ENCODE assay signal across 8 mouse cellular contexts in the genomic region with DNA sequence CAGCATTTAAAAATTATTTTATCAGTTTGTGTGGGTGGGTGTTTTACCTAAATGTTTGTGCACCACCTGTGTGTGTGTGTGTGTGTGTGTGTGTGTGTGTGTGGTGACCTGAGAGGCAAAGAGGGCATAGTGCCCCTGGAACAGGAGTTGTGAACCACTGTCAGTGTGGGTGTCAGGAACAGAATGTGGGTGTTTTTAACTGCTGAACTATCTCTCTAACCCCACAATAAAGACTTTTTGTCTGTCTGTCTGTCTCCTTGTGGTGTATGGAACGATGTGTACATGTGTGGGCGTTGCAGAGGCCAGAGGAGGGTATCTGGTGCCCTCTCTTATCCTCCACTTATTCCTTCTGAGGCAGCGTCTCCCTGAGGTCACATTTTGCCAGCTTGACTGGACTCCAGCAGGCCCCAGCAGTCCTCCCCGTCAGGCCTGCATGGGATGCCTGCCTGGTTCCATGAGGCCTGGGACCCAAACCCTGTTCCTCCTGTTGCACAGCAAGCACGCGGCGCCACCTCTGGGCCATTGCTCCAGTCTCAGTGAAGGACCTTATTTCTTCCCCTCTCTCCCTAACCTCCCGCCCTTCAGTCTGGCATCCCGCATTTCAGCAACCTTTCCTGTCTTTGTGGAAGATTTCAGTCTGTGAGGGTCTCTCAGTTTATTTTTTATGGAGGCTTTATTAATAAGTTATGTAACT. TPM values are rescaled to one million over a fixed set of nuclear protein-coding genes. Genes with fewer than 3 reads are reported as not detected.
A peak's percentile ranks its signal among the peaks of the same experiment; 100 is the strongest.
DNase-seq lines count a peak whose midpoint lies in the region; ATAC-seq and TF ChIP-seq lines count a peak whose summit lies in the region.

No protein-coding gene starts in this region.

- no peak for ATAC-seq in kidney, embryonic 15.5 days (replicated peaks; ENCODE audit: low FRiP score)
- no peak for ATAC-seq in embryonic facial prominence, embryonic 13.5 days (ENCODE audit: insufficient number of reproducible peaks, insufficient read depth, low FRiP score, low TSS enrichment, low read depth)
- ATAC-seq in hindbrain, embryonic 12.5 days (ENCODE audit: low FRiP score) = no peak

- peak; percentile 42 to 56 for DNase-seq in kidney, postnatal 25 days
- peak; percentile 47 for DNase-seq in MN1 (ENCODE audit: low spot score)
- peak; percentile 51 to 74 for DNase-seq in spleen, postnatal 4 days (ENCODE audit: low spot score in 2 of 2)
- DNase-seq in cerebellum, adult 2 months = no peak
- no peak for DNase-seq in ovary, adult 18-20 months (ENCODE audit: low spot score)

- WGBS in kidney, embryonic 15.5 days = 51% methylated on average over 9 of the region's 9 CpGs
- 41% methylated on average over 9 of the region's 9 CpGs for WGBS in embryonic facial prominence, embryonic 13.5 days
- WGBS in cerebellum, adult 2 months = 42% methylated on average over 9 of the region's 9 CpGs
- 44% methylated on average over 9 of the region's 9 CpGs for WGBS in hindbrain, embryonic 12.5 days

- no peaks in the 10 kb centered on the region for H3K9me3 ChIP-seq in kidney, embryonic 15.5 days (replicated peaks)
- peaks cover 4% of the 10 kb centered on the region; the same call in 1 of the 2 replicates for H3K9me3 ChIP-seq in embryonic facial prominence, embryonic 13.5 days
- no peaks in the 10 kb centered on the region; the same call in none of the 2 replicates for H3K9me3 ChIP-seq in hindbrain, embryonic 12.5 days (replicated peaks)

- H3K4me2 ChIP-seq in kidney, embryonic 15.5 days = no peak overlapping the region
- H3K4me2 ChIP-seq in embryonic facial prominence, embryonic 13.5 days = no peak overlapping the region
- no peak overlapping the region for H3K4me2 ChIP-seq in hindbrain, embryonic 12.5 days (replicated peaks)

- no peaks in the 10 kb centered on the region for H3K36me3 ChIP-seq in kidney, embryonic 15.5 days
- no peaks in the 10 kb centered on the region for H3K36me3 ChIP-seq in embryonic facial prominence, embryonic 13.5 days
- H3K36me3 ChIP-seq in hindbrain, embryonic 12.5 days = no peaks in the 10 kb centered on the region

- TF ChIP-seq CTCF in cerebellum, adult 2 months (IDR thresholded peaks at IDR 0.05; ENCODE audit: borderline replicate concordance, insufficient read depth, low read depth, low read length) = no peak

- no peak overlapping the region for H3K9ac ChIP-seq in kidney, embryonic 15.5 days
- peak overlapping the region; percentile 6; the same call in 1 of the 2 replicates for H3K9ac ChIP-seq in embryonic facial prominence, embryonic 13.5 days
- H3K9ac ChIP-seq in hindbrain, embryonic 12.5 days = no peak overlapping the region

- H3K4me1 ChIP-seq in kidney, embryonic 15.5 days = no peaks in the 10 kb centered on the region
- no peaks in the 10 kb centered on the region for H3K4me1 ChIP-seq in embryonic facial prominence, embryonic 13.5 days
- H3K4me1 ChIP-seq in cerebellum, adult 2 months (ENCODE audit: control insufficient read depth, insufficient read depth, low read length) = no peaks in the 10 kb centered on the region
- H3K4me1 ChIP-seq in hindbrain, embryonic 12.5 days = no peaks in the 10 kb centered on the region

- no peak overlapping the region for H3K4me3 ChIP-seq in kidney, embryonic 15.5 days (replicated peaks)
- H3K4me3 ChIP-seq in embryonic facial prominence, embryonic 13.5 days = no peak overlapping the region
- no peak overlapping the region for H3K4me3 ChIP-seq in cerebellum, adult 2 months (replicated peaks; ENCODE audit: insufficient read depth, low read depth, low read length)
- H3K4me3 ChIP-seq in hindbrain, embryonic 12.5 days = no peak overlapping the region

- no peak overlapping the region for H3K27ac ChIP-seq in kidney, embryonic 15.5 days
- no peak overlapping the region for H3K27ac ChIP-seq in embryonic facial prominence, embryonic 13.5 days
- no peak overlapping the region for H3K27ac ChIP-seq in cerebellum, adult 2 months (ENCODE audit: insufficient read depth, low read length)
- H3K27ac ChIP-seq in hindbrain, embryonic 12.5 days = no peak overlapping the region

- TF ChIP-seq POLR2A in cerebellum, adult 2 months (IDR thresholded peaks at IDR 0.05; ENCODE audit: borderline replicate concordance, insufficient read depth, low read length) = no peak

- H3K27me3 ChIP-seq in kidney, embryonic 15.5 days = 0 out of 2 replicates have a peak, but pooled peaks cover 6% of the 10 kb centered on the region
- no peaks in the 10 kb centered on the region for H3K27me3 ChIP-seq in embryonic facial prominence, embryonic 13.5 days
- no peaks in the 10 kb centered on the region; the same call in 1 of the 2 replicates for H3K27me3 ChIP-seq in cerebellum, adult 2 months (ENCODE audit: control insufficient read depth, insufficient read depth, low read length)
- H3K27me3 ChIP-seq in hindbrain, embryonic 12.5 days = peaks cover 8% of the 10 kb centered on the region; the same call in 1 of the 2 replicates

RNA-seq across cellular contexts. Expression of gene H2-DMb1, which starts 11.5 kb away (rescaled TPM):
- 4.9 and 6.0 TPM in 2 replicates for polyA plus RNA-seq in kidney, embryonic 15.5 days (2015; fragmentation: Nextera tagmentation; extraction: Ambion mirVana)
- 2.0 and 2.6 TPM in 2 replicates for polyA plus RNA-seq in embryonic facial prominence, embryonic 13.5 days (2015; fragmentation: Nextera tagmentation; extraction: Ambion mirVana)
- polyA plus RNA-seq in cerebellum, adult 2 months (2012; rRNA removed) = 1.8 and 3.0 TPM in 2 replicates
- 1.4 and 2.1 TPM in 2 replicates for polyA plus RNA-seq in hindbrain, embryonic 12.5 days (2016; fragmentation: Nextera tagmentation; extraction: Ambion mirVana)

RNA-seq across cellular contexts. Expression of gene H2-DMb2, which starts 21.2 kb away (rescaled TPM):
- polyA plus RNA-seq in kidney, embryonic 15.5 days (2015; fragmentation: Nextera tagmentation; extraction: Ambion mirVana) = 22.6 and 25.3 TPM in 2 replicates
- polyA plus RNA-seq in embryonic facial prominence, embryonic 13.5 days (2015; fragmentation: Nextera tagmentation; extraction: Ambion mirVana) = 0.67 and 1.1 TPM in 2 replicates
- 0.35 and 0.52 TPM in 2 replicates for polyA plus RNA-seq in cerebellum, adult 2 months (2012; rRNA removed)
- polyA plus RNA-seq in hindbrain, embryonic 12.5 days (2016; fragmentation: Nextera tagmentation; extraction: Ambion mirVana) = 0.21 TPM in 1 of 2 replicates, not detected in the other

RNA-seq across cellular contexts. Expression of gene Tap1, which starts 23.0 kb away (rescaled TPM):
- 3.5 and 3.8 TPM in 2 replicates for polyA plus RNA-seq in kidney, embryonic 15.5 days (2015; fragmentation: Nextera tagmentation; extraction: Ambion mirVana)
- 8.4 and 9.5 TPM in 2 replicates for polyA plus RNA-seq in embryonic facial prominence, embryonic 13.5 days (2015; fragmentation: Nextera tagmentation; extraction: Ambion mirVana)
- polyA plus RNA-seq in cerebellum, adult 2 months (2012; rRNA removed) = 2.6 and 2.7 TPM in 2 replicates
- polyA plus RNA-seq in hindbrain, embryonic 12.5 days (2016; fragmentation: Nextera tagmentation; extraction: Ambion mirVana) = 1.8 and 2.2 TPM in 2 replicates

RNA-seq across cellular contexts. Expression of gene Psmb9, which starts 23.2 kb away (rescaled TPM):
- polyA plus RNA-seq in kidney, embryonic 15.5 days (2015; fragmentation: Nextera tagmentation; extraction: Ambion mirVana) = 3.0 and 3.2 TPM in 2 replicates
- 2.3 and 3.8 TPM in 2 replicates for polyA plus RNA-seq in embryonic facial prominence, embryonic 13.5 days (2015; fragmentation: Nextera tagmentation; extraction: Ambion mirVana)
- polyA plus RNA-seq in cerebellum, adult 2 months (2012; rRNA removed) = 2.2 and 2.7 TPM in 2 replicates
- polyA plus RNA-seq in hindbrain, embryonic 12.5 days (2016; fragmentation: Nextera tagmentation; extraction: Ambion mirVana) = 1.0 TPM in 2 replicates

RNA-seq across cellular contexts. Expression of gene Psmb8, which starts 33.2 kb away (rescaled TPM):
- 6.0 and 7.1 TPM in 2 replicates for polyA plus RNA-seq in kidney, embryonic 15.5 days (2015; fragmentation: Nextera tagmentation; extraction: Ambion mirVana)
- 4.3 and 5.7 TPM in 2 replicates for polyA plus RNA-seq in embryonic facial prominence, embryonic 13.5 days (2015; fragmentation: Nextera tagmentation; extraction: Ambion mirVana)
- 5.8 and 7.3 TPM in 2 replicates for polyA plus RNA-seq in cerebellum, adult 2 months (2012; rRNA removed)
- polyA plus RNA-seq in hindbrain, embryonic 12.5 days (2016; fragmentation: Nextera tagmentation; extraction: Ambion mirVana) = 1.8 and 2.9 TPM in 2 replicates

Comparison
In these comparisons a context has a peak if more than half of its experiments do, and no peak if none do; other contexts are left out.
1. DNase-seq: peak in kidney, postnatal 25 days (2 of 2), MN1 (single experiment) and spleen, postnatal 4 days (2 of 2); none in cerebellum, adult 2 months (0 of 2) and ovary, adult 18-20 months (single experiment).
2. RNA of gene H2-DMb2, which starts 21.2 kb away (polyA plus RNA-seq): 22.6 to 25.3 TPM in kidney, embryonic 15.5 days; 0.67 to 1.1 TPM in embryonic facial prominence, embryonic 13.5 days, 0.35 to 0.52 TPM in cerebellum, adult 2 months and 0.21 TPM in hindbrain, embryonic 12.5 days; every median in the first group is over 10 times any median in the second.